Mouse (Mus musculus) embryonic fibroblast, embryonic 13.5 days (primary cell): ENCODE results near the gene Mef2c.

Experiments used
- CTCF ChIP-seq: IDR thresholded peaks from 2 replicates; pipeline ENCODE4 v1.5.1; 2011; ENCODE audit warnings: mild to moderate bottlenecking, control low read depth, low read length, moderate library complexity, borderline replicate concordance; ENCODE audit not compliant: insufficient read depth
- POLR2A ChIP-seq: IDR thresholded peaks from 2 replicates; pipeline ENCODE4 v1.6.1; 2011; ENCODE audit warnings: low read depth, mild to moderate bottlenecking, control low read depth, low read length, moderate library complexity

DNA sequence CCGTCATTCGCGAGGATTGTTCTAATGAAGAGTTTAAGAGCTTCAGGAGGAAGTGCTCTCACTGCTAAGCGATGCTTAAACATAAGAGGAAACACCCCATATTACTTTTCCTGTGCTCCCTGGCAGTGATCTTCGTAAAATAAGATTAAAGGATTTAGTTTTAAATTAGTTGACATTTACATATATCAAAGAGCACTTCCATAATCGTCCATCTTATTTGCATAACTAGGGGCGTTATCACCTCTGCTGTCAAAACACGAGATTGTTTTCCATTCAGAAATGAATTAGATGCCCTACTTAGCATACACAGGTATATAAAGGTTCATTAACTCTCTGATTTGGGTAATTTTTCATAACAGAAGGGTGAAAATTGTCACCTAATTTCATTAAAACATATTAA lies 71.0 kb downstream of the Mef2c start:
- TF ChIP-seq POLR2A = no peak
- no peak for TF ChIP-seq CTCF
